Mouse (Mus musculus) neutrophil, adult 5-6 weeks (primary cell): ENCODE data around the gene Wdr41. TPM values are rescaled to one million over a fixed set of nuclear protein-coding genes. Genes with fewer than 3 reads are reported as not detected.

Experiments used
- total RNA-seq: library from RNA; stranded (forward); fragments of 200-1000 nt; gene quantifications from 2 replicates; pipeline ENCODE4 v1.2.3, GENCODE M21; 2017

Gene Wdr41
- total RNA-seq, 1 experiment from 2014 or later, result 12.3 TPM

Other genes with a start within 250 kb of the Wdr41 start
- 50.7 and 53.5 TPM in 2 replicates for gene Tbca, start 187.4 kb upstream of the Wdr41 start, total RNA-seq
- 0.25 TPM in 1 of 2 replicates, not detected in the other for gene Otp, start 100.7 kb upstream of the Wdr41 start, total RNA-seq